Mouse (Mus musculus): ENCODE results near the gene Taf10. TPM values are rescaled to one million over a fixed set of nuclear protein-coding genes. Genes with fewer than 3 reads are reported as not detected.

The Taf10 gene
- polyA plus RNA-seq (2015; fragmentation: Nextera tagmentation; extraction: Ambion mirVana) = 100 and 110 TPM in 2 replicates

GRCm38 (mm10) chr7:105743926-105744590 is at the start of gene Taf10:
Taf10 (minus strand) TSS chr7:105744361.
- ATAC-seq (ENCODE audit: low FRiP score, low read depth) = peak; percentile 96
- H3K4me3 ChIP-seq = peak within 1 kb of the TSS; percentile 97
- H3K27ac ChIP-seq (replicated peaks) = peak within 1 kb of the TSS; percentile 88
- H3K4me2 ChIP-seq = peak within 1 kb of the TSS; percentile 97
- WGBS = under 1% methylated on average over 67 of the region's 67 CpGs
- no peaks in the 10 kb centered on the region for H3K27me3 ChIP-seq
- peaks cover 29% of the 10 kb centered on the region for H3K36me3 ChIP-seq
- H3K9ac ChIP-seq = peak within 1 kb of the TSS; percentile 89
- H3K9me3 ChIP-seq = no peaks in the 10 kb centered on the region
- H3K4me1 ChIP-seq (replicated peaks) = peaks cover 19% of the 10 kb centered on the region

GRCm38 (mm10) chr7:105793701-105794100 is 49.5 kb upstream of the Taf10 start:
- WGBS = 76% methylated on average over 7 of the region's 7 CpGs
- H3K27me3 ChIP-seq = no peaks in the 10 kb centered on the region
- H3K4me3 ChIP-seq = no peak overlapping the region
- H3K4me2 ChIP-seq = no peak overlapping the region
- no peaks in the 10 kb centered on the region for H3K36me3 ChIP-seq
- H3K27ac ChIP-seq (replicated peaks) = no peak overlapping the region
- peaks cover 5% of the 10 kb centered on the region for H3K4me1 ChIP-seq (replicated peaks)
- no peak overlapping the region for H3K9ac ChIP-seq
- ATAC-seq (ENCODE audit: low FRiP score, low read depth) = no peak
- H3K9me3 ChIP-seq = no peaks in the 10 kb centered on the region

GRCm38 (mm10) chr7:105791147-105791546 is 47.0 kb upstream of the Taf10 start:
- ATAC-seq (ENCODE audit: low FRiP score, low read depth) = no peak
- H3K36me3 ChIP-seq = no peaks in the 10 kb centered on the region
- H3K4me3 ChIP-seq = no peak overlapping the region
- H3K9ac ChIP-seq = no peak overlapping the region
- 85% methylated on average over 1 of the region's 1 CpGs for WGBS
- peaks cover 15% of the 10 kb centered on the region for H3K4me1 ChIP-seq (replicated peaks)
- no peaks in the 10 kb centered on the region for H3K9me3 ChIP-seq
- no peak overlapping the region for H3K27ac ChIP-seq (replicated peaks)
- H3K4me2 ChIP-seq = no peak overlapping the region
- H3K27me3 ChIP-seq = no peaks in the 10 kb centered on the region

DNA sequence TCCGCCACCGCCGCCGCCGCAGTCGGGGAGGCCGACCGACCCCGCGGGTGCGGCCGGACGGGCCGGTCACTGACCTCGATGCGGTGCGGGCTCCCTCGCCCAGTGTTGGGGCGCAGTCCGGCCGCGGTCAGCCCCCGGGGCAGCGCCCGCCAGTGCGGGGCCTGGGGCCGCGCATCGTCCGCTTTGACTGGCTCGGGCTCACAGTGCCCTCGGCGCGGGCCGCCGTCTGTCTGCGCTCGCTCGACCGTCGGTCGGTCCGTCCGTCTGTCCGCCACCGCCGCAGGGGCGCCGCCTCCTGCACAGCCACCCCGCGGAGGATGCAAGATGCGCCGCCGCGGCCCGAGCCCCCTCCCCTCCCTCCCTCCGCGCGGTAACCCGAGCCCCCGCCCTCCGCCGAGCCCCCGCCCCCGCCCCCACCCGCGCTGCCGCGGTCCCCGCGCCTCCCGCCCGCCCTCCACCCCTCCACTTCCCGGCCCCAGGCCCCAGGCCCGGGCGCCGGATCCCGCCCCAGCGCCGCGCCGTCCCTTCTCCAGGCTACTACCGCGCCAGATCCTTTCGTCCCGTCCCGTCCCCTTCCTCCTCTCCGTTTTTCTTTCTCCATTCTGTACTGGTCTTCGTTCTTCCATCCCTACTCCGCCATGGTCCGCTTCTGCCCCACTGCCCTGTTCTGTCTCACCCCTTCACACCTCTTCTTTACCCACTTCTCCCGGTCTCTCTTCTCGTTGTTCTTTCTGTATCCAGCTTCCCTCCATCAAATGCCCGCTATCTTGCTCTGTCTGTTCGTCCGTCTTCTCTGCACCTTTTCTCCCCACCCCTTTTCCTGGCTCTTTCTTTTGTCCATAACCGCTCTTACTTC is 43.4 kb upstream of the Taf10 start, which contains the start of gene Dchs1:
Dchs1 (minus strand) TSS at position 370 of the 856 bp plus-strand sequence.
- Histone ChIP-seq H3K9ac (peak within 1 kb of the TSS; percentile 100), H3K27ac (replicated peaks) (peak within 1 kb of the TSS; percentile 99), H3K27me3 (no peaks in the 10 kb centered on the region), H3K4me1 (replicated peaks) (peaks cover 52% of the 10 kb centered on the region), H3K4me3 (peak within 1 kb of the TSS; percentile 96), H3K36me3 (no peaks in the 10 kb centered on the region), H3K4me2 (peak within 1 kb of the TSS; percentile 86), H3K9me3 (no peaks in the 10 kb centered on the region)
- peak; percentile 76 for ATAC-seq (ENCODE audit: low FRiP score, low read depth)
- WGBS = under 1% methylated on average over 70 of the region's 97 CpGs

GRCm38 (mm10) chr7:105786506-105787284 is 42.5 kb upstream of the Taf10 start:
- 4% methylated on average over 18 of the region's 20 CpGs for WGBS
- Histone ChIP-seq H3K4me1 (replicated peaks) (peaks cover 55% of the 10 kb centered on the region), H3K4me3 (peak overlapping the region; percentile 96), H3K36me3 (peaks cover 4% of the 10 kb centered on the region), H3K9me3 (no peaks in the 10 kb centered on the region), H3K9ac (peak overlapping the region; percentile 100), H3K27ac (replicated peaks) (peak overlapping the region; percentile 99), H3K4me2 (peak overlapping the region; percentile 86), H3K27me3 (no peaks in the 10 kb centered on the region)
- peak; percentile 80 for ATAC-seq (ENCODE audit: low FRiP score, low read depth)

- Histone ChIP-seq H3K27me3 (no peaks in the 10 kb centered on the region), H3K9me3 (no peaks in the 10 kb centered on the region), H3K27ac (replicated peaks) (peak overlapping the region; percentile 37), H3K4me3 (peak overlapping the region; percentile 96), H3K4me2 (peak overlapping the region; percentile 86), H3K36me3 (peaks cover 24% of the 10 kb centered on the region), H3K9ac (peak overlapping the region; percentile 34; the same call in 1 of the 2 replicates), H3K4me1 (replicated peaks) (peaks cover 63% of the 10 kb centered on the region)
- no peak for ATAC-seq (ENCODE audit: low FRiP score, low read depth)
- 12% methylated on average over 4 of the region's 4 CpGs for WGBS
Observed at GRCm38 (mm10) chr7:105784556-105784955, 40.4 kb upstream of the Taf10 start.

DNA sequence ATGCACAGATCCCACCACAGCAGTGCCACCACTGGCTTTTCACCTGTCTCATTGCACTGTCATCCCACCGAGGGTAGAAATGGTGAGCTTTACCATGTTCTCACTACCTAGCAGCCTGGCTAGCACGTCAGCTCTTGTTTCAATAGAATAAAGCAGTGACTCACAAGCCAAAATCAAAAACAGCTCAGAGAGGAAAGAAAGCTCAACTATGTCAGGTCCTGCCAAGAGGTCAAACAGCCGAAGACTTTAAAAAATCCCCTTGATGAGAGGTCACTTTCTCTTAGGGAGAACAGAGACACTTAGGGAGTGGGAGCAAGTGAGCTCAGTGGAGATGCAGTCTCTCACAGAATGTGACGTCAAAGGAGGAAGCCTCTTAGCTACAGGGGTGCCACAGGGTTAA is 39.7 kb upstream of the Taf10 start:
- whole genome bisulfite sequencing = 45% methylated on average over 4 of the region's 4 CpGs
- Histone ChIP-seq H3K36me3 (peaks cover 24% of the 10 kb centered on the region), H3K27me3 (no peaks in the 10 kb centered on the region), H3K4me1 (replicated peaks) (peaks cover 67% of the 10 kb centered on the region), H3K4me2 (peak overlapping the region; percentile 86), H3K4me3 (no peak overlapping the region), H3K9me3 (no peaks in the 10 kb centered on the region), H3K27ac (replicated peaks) (no peak overlapping the region), H3K9ac (no peak overlapping the region)
- no peak for ATAC-seq (ENCODE audit: low FRiP score, low read depth)

DNA sequence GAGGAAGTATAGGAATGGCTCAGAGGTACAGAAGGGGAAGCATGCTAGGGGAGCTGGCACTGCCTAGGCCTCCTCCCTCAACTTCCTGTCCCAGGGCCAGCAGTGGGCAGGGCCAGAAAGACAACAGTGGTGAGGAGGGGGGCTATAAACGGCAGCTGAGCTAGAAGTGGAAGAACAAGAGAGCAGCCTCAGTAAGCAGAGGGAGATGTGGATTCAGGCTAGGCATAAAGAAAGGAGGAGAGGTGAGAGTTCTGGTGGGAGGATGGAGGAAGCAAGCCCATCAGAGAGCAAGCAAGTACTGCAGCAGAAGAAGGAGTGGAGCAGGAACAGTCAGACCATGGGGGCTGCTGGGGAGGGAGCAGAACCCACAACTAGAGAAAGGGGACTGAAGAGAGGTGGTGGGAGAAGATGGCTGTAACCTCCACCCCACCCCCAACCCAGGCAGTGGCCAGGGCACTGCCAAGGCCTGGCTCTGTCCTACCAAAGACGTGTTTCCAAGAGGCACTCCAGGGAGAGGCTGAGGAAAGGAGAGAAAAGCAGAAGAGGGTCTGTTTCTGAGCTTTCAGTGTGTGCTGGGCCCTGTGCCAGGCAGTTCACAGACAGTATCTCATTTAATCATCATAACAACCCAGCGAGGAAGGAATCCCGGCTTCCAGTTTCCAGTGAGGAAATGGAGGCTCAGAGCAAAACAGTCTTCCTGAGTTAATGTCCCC is 34.5 kb upstream of the Taf10 start:
- peaks cover 31% of the 10 kb centered on the region for H3K36me3 ChIP-seq
- peak overlapping the region; percentile 27 for H3K4me2 ChIP-seq
- WGBS = 12% methylated on average over 4 of the region's 4 CpGs

DNA sequence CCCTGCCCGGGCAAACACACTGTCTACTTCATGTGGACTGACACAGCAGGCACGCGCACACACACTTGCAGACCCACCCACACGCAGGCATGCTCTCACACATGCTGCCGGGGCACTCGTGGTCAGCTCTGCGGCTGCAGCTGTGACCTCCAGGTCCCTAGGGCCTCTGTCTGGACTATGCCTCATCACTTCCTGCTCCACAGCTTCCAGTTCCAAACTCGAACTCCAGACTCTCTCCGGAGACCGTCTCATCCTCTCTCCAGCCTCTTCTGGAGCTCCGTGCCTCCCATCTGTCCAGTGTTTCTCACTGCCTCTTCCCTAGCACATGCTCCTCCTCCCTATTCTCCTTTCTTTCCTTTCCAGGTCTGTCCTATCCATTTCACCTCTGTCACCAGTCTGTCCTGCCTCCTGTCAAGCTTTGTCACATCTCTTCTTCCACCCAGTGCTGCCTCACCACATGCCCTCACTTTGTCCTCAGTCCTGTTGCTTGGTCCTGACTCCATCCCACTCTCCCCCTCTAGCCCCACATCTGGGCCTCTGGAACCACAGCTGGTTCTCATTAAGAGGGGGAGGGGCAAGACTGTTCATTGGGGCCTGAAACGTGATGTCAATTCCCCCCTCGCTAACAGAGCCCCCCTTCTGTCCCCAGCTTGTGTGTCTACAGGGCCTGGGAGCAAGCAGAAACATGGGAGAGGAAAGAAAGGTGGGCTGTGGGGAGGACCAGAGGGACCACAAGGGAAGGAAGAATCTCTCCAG is 33.8 kb upstream of the Taf10 start:
- Histone ChIP-seq H3K9me3 (no peaks in the 10 kb centered on the region), H3K27ac (replicated peaks) (peak overlapping the region; percentile 71), H3K9ac (no peak overlapping the region; the same call in 1 of the 2 replicates), H3K4me3 (0 out of 2 replicates have a peak overlapping the region, but pooled peaks have one; percentile 3), H3K4me1 (replicated peaks) (peaks cover 77% of the 10 kb centered on the region), H3K4me2 (peak overlapping the region; percentile 27), H3K36me3 (peaks cover 32% of the 10 kb centered on the region), H3K27me3 (no peaks in the 10 kb centered on the region)
- WGBS = 49% methylated on average over 13 of the region's 13 CpGs
- ATAC-seq (ENCODE audit: low FRiP score, low read depth) = peak; percentile 29

More for the DNA sequence above, 34.5 kb upstream of the Taf10 start:
- H3K9me3 ChIP-seq = no peaks in the 10 kb centered on the region
- H3K9ac ChIP-seq = no peak overlapping the region
- peaks cover 80% of the 10 kb centered on the region for H3K4me1 ChIP-seq (replicated peaks)
- no peak overlapping the region for H3K4me3 ChIP-seq
- ATAC-seq (ENCODE audit: low FRiP score, low read depth) = peak; percentile 64
- no peaks in the 10 kb centered on the region for H3K27me3 ChIP-seq
- peak overlapping the region; percentile 71 for H3K27ac ChIP-seq (replicated peaks)

GRCm38 (mm10) chr7:105777316-105777715 is 33.2 kb upstream of the Taf10 start:
- Histone ChIP-seq H3K9ac (no peak overlapping the region), H3K27ac (replicated peaks) (no peak overlapping the region), H3K4me3 (no peak overlapping the region), H3K27me3 (no peaks in the 10 kb centered on the region), H3K4me1 (replicated peaks) (peaks cover 73% of the 10 kb centered on the region), H3K9me3 (no peaks in the 10 kb centered on the region), H3K36me3 (peaks cover 38% of the 10 kb centered on the region), H3K4me2 (peak overlapping the region; percentile 27; the same call in 1 of the 2 replicates)
- no peak for ATAC-seq (ENCODE audit: low FRiP score, low read depth)
- 87% methylated on average over 1 of the region's 1 CpGs for WGBS
